Mouse (Mus musculus): ENCODE measurements around the gene Lpar6.

Lpar6 gene

DNA sequence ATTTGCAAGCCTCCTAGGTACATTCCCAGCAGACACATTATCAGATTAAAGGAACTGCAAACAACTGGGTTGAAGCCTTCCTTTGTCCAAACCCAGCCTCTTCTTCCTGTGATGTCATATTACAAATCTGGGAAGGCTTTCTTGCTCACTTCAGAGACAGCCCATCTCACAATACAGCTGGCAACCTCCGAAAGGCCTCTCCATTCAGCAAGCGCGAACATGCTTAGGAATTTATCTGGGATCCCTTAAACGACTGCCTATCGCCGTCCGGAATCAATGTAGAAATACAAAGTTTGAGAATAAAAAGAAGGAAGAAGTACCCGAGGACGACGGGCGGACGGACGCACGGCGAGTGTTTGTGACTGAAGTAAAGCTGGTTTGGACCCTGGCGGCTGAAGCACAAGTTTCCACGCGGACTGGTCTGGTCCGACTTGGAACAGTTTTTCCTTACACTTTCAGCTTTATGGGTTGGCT lies at the start of gene Lpar6:
Lpar6 (plus strand) TSS at position 48 of the 474 bp plus-strand sequence.
- DNase-seq (ENCODE audit: low spot score), result peak; percentile 53

DNA sequence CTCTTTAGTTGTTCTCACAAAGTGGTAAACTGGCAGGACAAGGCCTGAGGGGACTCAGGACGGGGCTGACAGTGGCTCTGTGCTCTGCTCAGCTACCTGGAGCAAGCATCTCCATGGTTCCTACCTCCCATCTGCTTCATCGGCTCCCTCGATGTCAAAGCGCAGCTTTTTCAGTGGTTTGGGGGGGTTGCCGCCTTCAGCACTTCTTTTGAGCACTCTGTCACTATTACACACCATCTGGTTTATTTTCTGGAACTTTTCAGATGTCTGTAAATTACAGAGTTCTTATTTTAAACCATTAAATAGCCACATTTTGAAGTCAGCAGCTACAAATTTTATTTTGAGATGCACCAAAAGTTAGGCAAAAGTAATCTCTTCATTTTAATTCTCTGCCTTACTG lies 38.6 kb upstream of the Lpar6 start:
- no peak for DNase-seq (ENCODE audit: low spot score)

DNA sequence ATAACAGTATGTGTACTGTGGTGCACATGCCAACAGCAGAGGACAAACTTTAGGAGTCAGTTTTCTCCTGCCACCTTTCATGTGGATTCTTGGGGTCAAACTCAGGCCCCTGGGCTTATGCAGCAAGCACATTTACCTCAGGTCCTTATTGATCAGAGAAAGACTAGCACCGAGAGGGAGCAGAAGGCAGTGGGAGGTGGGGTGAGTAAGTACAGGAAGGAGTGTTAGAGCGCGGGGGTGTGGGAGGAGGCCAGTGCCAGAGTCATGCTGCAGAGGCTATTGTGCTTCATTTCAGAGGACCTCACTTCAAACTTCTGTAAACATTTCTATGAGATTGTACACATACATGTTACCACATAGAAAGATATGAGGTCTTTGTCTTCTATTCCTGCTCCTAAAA lies 36.2 kb upstream of the Lpar6 start:
- no peak for DNase-seq (ENCODE audit: low spot score)

DNA sequence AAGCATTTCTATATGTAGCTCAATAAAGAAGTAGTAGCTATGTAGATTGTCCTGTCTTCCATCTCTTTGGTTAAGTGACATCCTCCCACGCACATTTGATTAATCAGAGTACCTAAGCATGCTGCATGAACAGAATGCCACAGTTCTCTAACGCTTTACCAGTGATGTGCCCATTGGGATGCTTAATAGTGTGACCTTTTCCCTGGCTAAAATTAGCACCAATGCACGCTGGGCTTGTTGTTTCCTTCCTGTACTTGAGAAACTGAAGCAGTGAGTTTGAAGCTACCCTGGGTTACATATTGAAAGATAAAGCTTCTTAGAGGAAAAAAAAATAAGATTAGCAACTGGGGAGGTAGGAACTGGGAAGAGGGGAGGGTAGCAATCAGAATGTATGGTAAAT lies 33.7 kb upstream of the Lpar6 start:
- DNase-seq (ENCODE audit: low spot score), result no peak

DNA sequence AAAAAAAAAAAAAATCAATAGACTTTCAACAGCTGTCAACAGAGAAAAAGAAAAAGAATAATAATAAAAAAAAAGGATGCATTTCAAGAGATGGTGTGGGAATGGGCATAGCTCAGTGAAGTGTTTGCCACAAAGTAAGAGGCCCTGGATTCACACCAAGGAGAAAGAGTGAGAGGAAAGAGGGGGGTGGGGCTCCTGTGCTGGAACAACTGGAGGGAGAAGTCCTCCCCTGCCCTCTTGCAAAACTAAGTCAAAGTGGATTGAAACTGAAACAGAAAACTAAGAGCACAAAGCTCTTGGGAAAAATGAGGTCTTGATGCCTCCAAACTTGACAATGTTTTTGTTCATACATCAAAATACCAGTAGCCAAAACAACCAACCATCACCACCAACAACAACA lies 28.4 kb upstream of the Lpar6 start:
- DNase-seq (ENCODE audit: low spot score), result no peak

DNA sequence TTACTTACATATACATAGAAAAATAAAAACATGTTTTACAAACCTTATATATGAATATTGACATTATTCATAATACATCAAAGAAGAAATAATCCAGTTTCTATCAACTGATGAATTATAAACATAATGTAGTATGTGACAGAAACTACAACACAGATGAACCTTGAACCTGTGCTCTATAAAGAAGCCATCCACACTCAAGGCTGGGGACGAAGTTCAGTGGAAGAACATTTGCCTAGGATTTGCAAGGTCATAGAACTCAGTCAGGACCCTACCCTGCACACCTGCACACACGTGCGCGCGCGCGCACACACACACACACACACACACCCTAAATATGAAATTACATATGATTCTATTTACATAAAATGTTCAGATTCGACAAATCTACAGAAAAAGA lies 27.5 kb upstream of the Lpar6 start:
- DNase-seq (ENCODE audit: low spot score), result no peak

DNA sequence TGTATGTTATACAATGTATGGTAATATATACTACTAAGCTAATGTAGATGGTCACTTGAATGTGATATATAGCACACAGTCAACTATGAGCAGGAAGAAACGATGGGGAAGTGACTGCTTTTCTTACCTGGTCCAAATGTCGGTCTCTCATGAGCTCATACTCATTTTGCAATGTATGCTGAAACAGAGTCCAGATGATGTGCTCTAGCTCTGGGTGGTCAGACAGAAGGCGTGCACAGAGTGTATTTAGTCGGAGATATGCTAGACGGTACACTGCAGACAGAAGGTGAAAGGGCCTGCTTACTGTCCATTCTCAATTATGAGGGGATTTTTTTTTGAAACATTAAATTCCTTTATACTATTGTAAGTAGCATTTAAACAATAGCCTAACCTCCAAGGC lies 26.2 kb upstream of the Lpar6 start:
- DNase-seq (ENCODE audit: low spot score), result no peak

DNA sequence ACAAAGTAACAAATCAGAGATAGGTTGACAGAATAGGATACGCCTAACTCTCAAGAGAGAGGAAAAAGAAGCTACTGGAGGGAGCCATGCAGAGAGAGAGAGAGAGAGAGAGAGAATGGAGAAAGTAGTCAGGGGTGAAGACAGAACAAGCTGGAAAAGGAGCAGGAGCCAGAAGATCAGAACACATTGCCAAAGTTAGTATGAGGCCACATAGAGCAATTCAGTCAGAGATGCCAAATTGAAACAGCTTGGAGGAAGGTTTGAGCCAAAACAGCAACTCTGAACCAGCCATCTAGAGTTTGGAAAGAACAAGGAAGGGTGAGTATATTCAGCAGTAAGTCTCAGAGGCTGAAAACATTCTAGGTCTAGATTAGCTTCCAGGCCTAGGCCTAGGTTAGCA lies 20.6 kb upstream of the Lpar6 start:
- no peak for DNase-seq (ENCODE audit: low spot score)

DNA sequence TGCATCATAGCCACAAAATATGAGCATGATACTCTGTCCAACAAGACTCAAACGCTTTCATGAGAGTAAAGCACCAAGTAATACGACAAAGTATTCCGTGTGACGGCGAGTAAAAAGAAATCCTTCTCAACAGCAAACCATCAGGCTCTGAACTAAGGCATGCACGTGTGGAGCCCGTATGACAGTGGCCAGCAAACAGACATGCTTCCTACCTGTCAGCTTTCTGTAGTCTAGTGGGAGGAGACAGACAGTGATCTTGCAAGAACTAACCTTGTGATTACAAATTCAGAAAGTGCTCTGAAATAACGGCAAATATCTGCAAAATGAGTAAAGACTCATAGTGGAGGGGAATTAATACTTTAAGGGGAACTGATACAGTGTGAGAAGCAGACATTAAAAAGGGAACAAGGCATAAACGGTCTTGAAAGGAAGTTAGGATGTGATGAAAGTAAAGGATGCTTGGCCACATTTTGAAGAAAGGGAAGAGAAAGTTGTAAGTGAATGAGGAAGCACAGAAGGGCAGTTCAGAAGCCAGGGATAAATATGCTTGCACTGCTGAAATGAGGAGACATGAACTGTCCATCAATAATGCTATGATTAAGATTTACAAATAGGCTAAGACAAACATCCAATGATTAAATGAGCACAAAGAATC lies 15.3 kb upstream of the Lpar6 start:
- DNase-seq (ENCODE audit: low spot score), result no peak

DNA sequence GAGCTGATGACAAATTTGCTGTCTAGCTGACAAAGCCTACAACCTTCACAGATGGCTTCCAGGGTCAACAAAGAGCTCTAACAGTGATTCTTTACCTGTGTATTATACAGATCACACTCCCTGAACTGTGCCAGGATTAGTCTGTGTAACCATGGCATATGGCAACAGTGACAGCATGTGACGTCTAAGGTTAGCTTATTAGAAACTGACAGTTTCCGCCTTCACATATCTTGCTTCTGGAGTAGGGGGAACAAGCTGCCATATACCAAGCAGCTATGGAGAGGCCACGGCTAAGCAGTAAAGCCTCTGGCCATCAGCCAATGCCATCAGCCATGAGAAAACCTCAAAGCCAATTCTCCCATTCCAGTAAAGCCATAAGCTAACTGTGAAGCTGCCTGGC lies 11.3 kb upstream of the Lpar6 start:
- no peak for DNase-seq (ENCODE audit: low spot score)

DNA sequence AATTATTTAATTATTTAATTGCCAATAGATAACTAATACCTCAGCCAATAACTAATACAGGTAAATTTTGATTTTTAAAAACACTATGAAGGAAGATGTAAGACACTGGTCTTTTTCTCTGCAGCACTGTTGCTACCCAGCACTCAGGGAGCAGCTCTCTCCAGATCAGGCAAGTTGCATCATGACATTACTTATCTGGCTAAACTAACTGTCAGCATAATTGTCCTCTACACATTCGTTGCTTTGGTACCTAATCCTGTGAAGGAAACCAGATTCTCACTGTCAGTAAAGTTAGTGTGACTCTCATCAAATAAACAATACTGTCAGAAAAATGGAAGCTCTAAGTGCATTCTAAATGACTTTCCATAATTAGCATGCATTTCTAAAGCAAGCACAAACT lies 10.8 kb upstream of the Lpar6 start:
- DNase-seq (ENCODE audit: low spot score), result no peak

DNA sequence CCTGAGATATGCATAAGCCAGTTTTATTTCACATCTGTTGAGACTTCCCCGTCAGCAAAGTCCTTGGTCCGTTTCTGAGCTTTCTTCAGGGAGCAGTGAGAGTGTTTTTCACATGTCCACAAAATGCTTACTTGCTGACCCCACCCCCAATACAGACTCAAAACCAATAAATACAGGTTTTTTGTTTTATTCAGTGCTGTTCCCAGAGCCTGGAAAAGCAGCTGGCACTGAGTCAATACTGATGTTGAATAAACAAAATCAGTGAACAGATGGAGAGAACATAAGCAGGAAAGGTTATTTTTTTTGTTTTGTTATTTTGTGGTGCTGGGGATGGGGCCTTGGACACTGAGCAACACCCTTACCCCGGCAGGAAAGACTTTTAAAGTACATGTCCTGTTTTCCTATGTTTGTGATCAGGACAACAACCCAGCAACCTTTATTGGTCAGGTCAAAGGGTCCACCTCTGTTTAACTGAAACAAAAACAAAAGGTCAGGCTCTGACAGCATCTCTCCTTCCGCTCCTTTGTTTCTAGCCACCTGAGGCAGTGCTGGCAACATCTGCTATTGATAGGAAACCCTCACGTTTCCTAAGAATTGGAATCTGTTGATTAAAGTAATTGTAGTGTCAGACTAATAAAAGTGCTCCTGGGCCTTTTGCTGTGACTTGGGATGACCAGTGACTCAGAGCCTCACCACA lies 6.3 kb upstream of the Lpar6 start:
- no peak for DNase-seq (ENCODE audit: low spot score)

DNA sequence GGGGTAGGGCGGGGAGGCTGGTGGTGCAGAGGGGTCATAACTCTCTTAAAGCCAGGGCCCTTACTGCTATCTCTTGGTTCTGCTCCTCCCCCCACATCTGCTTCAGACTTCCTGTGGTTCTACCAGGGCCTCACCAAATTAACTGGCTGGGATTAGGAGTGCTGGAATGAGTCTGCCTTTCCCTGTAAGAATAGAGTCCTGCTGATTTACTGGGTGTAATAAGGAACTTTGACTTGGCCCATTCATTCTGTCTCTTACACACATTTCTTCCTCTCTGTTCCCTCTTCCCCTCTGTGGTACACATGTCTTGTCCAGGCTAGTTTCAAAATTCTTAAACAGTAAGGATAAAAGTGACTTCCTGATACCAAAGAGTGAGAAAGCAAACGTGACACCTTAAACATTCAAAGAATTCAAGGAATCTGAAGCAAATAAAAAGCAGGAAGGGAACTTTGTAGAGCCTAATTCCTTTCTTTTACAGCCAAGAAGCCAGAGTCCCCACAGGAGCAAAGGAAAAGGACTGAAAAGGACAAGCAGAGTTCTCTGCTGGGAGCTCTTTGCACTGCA lies 3.1 kb upstream of the Lpar6 start:
- no peak for DNase-seq (ENCODE audit: low spot score)

DNA sequence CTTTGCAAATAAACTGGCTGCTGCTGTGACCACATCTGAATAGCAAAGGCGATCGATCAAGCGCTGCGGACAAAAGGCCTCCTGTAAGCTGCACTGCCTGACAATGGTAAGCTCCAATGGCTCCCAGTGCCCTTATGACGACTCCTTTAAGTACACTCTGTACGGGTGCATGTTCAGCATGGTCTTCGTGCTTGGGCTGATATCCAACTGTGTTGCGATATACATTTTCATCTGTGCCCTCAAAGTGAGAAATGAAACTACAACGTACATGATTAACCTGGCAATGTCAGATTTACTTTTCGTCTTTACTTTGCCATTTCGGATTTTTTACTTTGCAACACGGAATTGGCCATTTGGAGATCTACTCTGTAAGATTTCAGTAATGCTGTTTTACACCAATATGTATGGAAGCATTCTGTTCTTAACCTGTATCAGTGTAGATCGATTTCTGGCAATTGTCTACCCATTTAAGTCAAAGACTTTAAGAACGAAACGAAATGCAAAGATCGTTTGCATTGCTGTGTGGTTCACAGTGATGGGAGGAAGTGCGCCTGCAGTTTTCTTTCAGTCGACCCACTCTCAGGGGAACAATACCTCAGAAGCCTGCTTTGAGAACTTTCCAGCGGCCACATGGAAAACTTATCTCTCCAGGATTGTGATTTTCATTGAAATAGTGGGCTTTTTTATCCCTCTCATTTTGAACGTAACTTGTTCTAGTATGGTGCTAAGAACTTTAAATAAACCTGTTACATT lies 979 bp downstream of the Lpar6 start:
- peak; percentile 33 for DNase-seq (ENCODE audit: low spot score)

DNA sequence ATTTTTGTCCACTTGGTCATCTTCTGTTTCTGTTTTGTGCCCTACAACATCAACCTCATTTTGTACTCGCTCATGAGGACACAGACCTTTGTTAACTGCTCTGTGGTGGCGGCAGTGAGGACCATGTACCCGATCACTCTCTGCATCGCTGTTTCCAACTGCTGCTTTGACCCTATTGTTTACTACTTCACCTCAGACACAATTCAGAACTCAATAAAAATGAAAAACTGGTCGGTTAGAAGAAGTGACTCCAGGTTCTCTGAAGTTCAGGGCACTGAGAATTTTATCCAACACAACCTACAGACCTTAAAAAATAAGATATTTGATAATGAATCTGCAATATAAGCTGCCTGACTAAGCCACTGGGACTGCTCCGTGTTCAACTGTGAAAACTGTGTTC lies 1.6 kb downstream of the Lpar6 start:
- no peak for DNase-seq (ENCODE audit: low spot score)

DNA sequence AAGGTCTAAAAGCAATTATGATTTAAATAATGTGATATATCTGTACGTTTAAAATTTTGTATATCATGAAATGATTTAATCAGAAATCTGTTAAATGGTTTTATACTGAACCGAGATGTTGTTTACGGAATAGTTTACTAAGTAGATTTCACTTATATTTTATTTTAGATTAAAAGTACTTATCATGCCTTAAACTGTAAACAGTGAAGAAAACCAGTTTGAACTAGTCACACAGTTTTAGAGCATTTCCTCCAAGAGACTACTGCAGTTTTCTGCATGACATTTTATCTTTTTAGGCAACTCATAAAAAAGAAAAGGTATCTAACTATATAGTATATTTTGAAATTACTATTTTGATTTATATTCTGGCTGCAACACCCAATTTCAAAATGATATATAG lies 2.2 kb downstream of the Lpar6 start:
- DNase-seq (ENCODE audit: low spot score), result no peak

DNA sequence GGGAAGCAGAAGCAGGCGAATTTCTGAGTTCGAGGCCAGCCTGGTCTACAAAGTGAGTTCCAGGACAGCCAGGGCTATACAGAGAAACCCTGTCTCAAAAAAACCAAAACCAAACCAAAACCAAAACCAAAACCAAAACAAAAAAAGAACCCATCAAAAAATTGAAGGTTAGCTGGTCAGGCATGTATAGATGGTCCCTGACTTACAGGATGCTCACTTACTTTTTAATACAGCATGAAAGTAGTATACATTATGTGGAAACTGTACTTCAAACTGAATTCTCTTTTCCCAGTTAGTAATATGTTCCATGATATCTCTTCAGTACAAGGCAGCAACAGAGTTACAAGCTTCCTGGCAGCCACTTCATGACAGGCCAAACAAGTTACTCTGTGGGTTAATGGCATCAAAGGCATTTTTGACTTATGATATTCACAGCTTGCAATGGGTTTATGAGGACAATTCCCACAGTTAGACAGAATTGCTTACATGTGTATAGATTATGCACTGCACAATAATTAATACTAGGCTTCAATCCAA lies 6.4 kb downstream of the Lpar6 start:
- DNase-seq (ENCODE audit: low spot score), result no peak

DNA sequence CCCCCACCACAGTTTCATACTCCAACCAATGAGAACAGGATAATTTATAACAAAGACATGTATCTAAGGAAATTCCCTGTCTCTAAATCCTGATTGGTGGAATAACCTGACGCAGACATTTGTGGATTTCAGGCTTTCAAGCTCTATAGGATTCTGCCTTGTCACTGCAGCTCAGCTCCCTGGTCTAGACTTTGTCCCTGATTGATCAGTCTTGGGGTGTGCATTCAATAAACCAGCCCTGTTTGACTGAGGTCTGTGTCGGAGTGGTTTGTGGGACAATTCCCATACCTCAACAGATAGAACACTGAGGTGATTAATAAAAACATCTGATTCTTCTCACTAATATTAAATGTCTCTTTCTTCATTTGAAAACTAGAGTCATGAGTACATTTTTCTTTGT lies 12.4 kb downstream of the Lpar6 start:
- DNase-seq (ENCODE audit: low spot score), result no peak

DNA sequence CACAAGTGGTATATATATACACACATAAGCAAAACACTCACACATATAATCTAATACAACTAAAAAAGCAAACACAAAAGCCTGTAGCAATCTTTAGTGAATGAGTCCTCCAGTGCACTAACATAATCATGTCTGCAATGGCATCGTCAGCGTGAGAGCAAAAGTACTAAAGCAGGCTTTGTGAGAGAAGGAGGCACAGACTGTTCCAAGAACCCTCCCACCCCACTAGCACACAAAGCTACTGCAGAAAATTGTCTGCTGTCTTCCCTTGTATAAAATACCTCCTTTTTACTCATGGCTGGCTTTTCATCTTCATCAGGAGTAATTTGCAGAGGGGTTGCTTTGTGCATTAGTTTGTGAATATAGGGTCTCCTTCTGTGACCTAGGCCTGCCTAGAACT lies 14.6 kb downstream of the Lpar6 start:
- no peak for DNase-seq (ENCODE audit: low spot score)

DNA sequence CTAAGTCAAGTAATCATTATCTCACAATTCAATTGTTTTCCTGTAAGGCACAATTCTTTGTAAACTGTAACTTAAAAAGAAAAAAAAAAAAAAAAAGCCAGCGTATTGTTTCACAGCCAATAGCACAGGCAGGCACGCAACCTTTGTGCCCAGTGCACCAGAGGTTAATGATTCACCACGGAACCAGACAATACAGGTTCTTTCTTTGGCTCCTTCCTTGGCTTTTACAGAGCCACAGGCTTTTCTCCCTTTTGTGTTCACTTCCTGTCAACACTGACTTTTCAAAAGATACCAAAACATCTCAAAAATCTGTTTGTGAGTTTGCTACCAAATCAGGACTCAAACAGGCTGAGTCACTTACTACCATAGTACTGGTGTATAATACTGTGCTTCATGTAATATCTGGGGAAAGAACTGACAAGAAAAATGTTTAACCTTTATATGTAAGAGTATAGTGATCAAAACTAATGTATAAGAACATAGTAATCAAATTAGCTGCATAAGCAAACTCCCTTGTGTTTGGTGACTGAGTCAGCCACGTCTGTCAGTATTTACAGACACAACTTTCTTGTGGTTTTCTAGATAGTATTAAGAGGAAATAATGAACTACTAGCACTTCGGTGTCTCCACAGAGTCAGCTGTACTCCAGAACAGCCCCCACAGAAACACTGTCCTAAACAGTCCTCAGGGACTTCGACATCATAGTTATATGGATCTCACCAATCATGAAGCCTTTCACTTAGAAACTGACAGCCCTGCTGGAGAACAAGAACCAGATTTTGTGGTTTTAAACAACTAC lies 16.0 kb downstream of the Lpar6 start:
- no peak for DNase-seq (ENCODE audit: low spot score)

DNA sequence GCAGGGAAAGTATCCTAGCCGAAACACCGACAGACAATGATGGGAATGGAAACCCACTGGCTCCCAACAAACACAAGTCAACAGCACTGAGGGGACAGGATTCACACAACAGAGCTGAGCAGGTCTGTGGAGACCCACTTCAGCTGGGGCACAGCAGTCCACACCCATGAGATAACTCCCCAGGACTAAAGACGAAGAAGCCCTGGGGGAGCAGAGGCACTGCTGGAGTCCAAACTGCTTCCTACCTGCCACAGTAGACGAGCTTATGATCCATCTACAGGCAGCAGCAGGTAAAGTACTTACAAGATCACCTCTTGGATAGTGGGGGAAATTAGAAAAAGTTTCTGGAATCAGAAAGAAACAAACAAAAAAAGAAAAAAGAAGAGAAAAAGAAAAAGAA lies 16.7 kb downstream of the Lpar6 start:
- DNase-seq (ENCODE audit: low spot score), result no peak

DNA sequence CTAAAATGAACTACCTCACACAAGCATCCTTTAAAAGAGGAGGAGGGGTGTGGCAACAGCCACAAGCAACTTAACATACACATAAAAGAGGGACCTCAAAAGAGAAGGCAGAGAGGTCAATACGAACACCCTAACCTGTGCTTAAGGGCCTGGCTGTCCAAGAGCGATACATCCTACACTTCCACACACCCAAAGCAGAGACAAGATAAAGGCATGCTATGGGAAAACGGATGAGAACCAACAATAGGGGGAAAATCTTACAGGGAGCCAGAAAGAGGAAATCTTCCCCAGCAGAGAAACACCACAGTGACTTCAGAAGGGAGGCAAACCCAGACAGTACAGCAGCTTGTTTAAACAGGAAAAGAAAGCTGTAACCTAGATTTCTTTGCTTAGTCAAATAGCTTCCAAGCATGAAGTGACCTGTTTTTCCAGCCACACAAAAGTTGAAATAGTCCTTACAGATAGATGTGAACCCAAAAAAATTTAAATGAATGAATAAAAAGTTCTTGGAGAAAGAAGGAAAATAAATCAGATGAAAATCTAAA lies 17.8 kb downstream of the Lpar6 start:
- no peak for DNase-seq (ENCODE audit: low spot score)

Measured in ovary, postnatal 10 days (tissue).